8 mouse cellular contexts compared by ENCODE assay signal in the genomic region with DNA sequence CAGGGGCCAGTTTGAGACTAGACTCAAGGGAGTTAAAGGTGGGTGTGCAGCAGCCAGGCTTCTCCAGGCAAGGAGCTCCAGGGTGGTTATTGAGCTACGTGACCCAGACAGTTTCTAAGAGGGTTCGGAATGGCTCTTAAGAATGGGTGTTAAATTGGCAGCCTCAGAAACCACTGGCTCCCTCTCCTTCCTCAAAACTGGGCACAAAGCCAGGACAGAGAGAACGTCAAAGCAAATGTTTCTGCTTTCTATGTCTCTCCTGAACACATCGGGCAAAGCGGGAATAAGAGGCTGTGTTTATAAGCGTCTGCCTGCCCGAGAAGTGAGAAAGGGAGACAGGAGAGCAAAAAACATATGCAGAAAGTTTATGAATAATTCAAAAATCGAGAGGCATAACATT. TPM values are rescaled to one million over a fixed set of nuclear protein-coding genes. Genes with fewer than 3 reads are reported as not detected.
DNase-seq lines count a peak whose midpoint lies in the region; ATAC-seq and TF ChIP-seq lines count a peak whose summit lies in the region.

No protein-coding gene starts in this region.

- H3K4me2 ChIP-seq in heart, postnatal 0 days (ENCODE audit: low read depth, low read length) = peak overlapping the region; percentile 60

- H3K27me3 ChIP-seq in kidney, adult 2 months (replicated peaks; ENCODE audit: control insufficient read depth, insufficient read depth, low read length) = no peaks in the 10 kb centered on the region
- no peaks in the 10 kb centered on the region for H3K27me3 ChIP-seq in heart, postnatal 0 days (ENCODE audit: control insufficient read depth, insufficient read depth, low read length)

- no peaks in the 10 kb centered on the region for H3K4me1 ChIP-seq in kidney, adult 2 months (ENCODE audit: control insufficient read depth, insufficient read depth, low read length)
- peaks cover 9% of the 10 kb centered on the region for H3K4me1 ChIP-seq in heart, postnatal 0 days (ENCODE audit: control insufficient read depth, insufficient read depth)

- WGBS in kidney, adult 2 months = 35% methylated on average over 8 of the region's 8 CpGs
- 12% methylated on average over 8 of the region's 8 CpGs for WGBS in heart, postnatal 0 days

- H3K36me3 ChIP-seq in kidney, adult 2 months (ENCODE audit: control insufficient read depth, insufficient read depth, low read length) = no peaks in the 10 kb centered on the region
- no peaks in the 10 kb centered on the region for H3K36me3 ChIP-seq in heart, postnatal 0 days (replicated peaks; ENCODE audit: control insufficient read depth, insufficient read depth, low read length)

- H3K9me3 ChIP-seq in heart, postnatal 0 days (replicated peaks; ENCODE audit: control insufficient read depth, low read length) = no peaks in the 10 kb centered on the region

- peak overlapping the region; percentile 30; the same call in 1 of the 2 replicates for H3K27ac ChIP-seq in kidney, adult 2 months (ENCODE audit: insufficient read depth, low read depth, low read length)
- peak overlapping the region; percentile 22 for H3K27ac ChIP-seq in heart, postnatal 0 days (ENCODE audit: low read depth)

- ATAC-seq in common myeloid progenitor, adult 5-6 weeks (replicated peaks; ENCODE audit: low read depth, poor library complexity, severe bottlenecking) = peak; percentile 71
- no peak for ATAC-seq in heart, postnatal 0 days (ENCODE audit: insufficient read depth, low read depth)
- ATAC-seq in megakaryocyte, adult 5-6 weeks (ENCODE audit: poor library complexity, severe bottlenecking) = no peak

- no peak for DNase-seq in kidney, adult 2 months
- no peak for DNase-seq in kidney, adult 18-20 months
- DNase-seq in heart, postnatal 0 days (ENCODE audit: low spot score) = peak; percentile 58
- DNase-seq in lung, postnatal 14 days = peak; percentile 43
- DNase-seq in liver = no peak
- no peak for DNase-seq in natural killer cell, adult 2 months (ENCODE audit: low spot score in 2 of 2)

- no peak for TF ChIP-seq EP300 in heart, postnatal 0 days (IDR thresholded peaks at IDR 0.05; ENCODE audit: low read depth)

- H3K4me3 ChIP-seq in kidney, adult 2 months (ENCODE audit: insufficient read depth, low read depth, low read length) = peak overlapping the region; percentile 20
- peak overlapping the region; percentile 38 for H3K4me3 ChIP-seq in heart, postnatal 0 days (ENCODE audit: low read depth, low read length)

- TF ChIP-seq CTCF in kidney, adult 2 months (conservative IDR thresholded peaks at IDR 0.05; ENCODE audit: insufficient read depth, insufficient read length, low read depth, low read length) = no peak
- no peak for TF ChIP-seq CTCF in heart, postnatal 0 days (IDR thresholded peaks at IDR 0.05; ENCODE audit: low read depth)

- peak overlapping the region; percentile 42 for H3K9ac ChIP-seq in heart, postnatal 0 days (replicated peaks; ENCODE audit: low read depth, low read length)

- no peak for TF ChIP-seq POLR2A in kidney, adult 2 months (IDR thresholded peaks at IDR 0.05; ENCODE audit: low read depth, low read length)

RNA-seq across cellular contexts. Expression of gene Mgp, which starts 1.0 kb away (rescaled TPM):
- 725 and 868 TPM in 2 replicates for polyA plus RNA-seq in kidney, adult 2 months (2012; rRNA removed)
- total RNA-seq in common myeloid progenitor, adult 5-6 weeks (2017) = not detected in 2 replicates
- total RNA-seq in heart, postnatal 0 days (2014; rRNA removed; ENCODE audit: low replicate concordance) = 344 and 362 TPM in 2 replicates
- polyA plus RNA-seq in heart, postnatal 0 days (2015; fragmentation: Nextera tagmentation; extraction: Ambion mirVana) = 403 and 465 TPM in 2 replicates
- total RNA-seq in megakaryocyte, adult 5-6 weeks (2015) = 0.42 and 1.5 TPM in 2 replicates
- total RNA-seq in megakaryocyte, adult 5-6 weeks (2017) = not detected in 2 replicates

RNA-seq across cellular contexts. Expression of gene Art4, which starts 17.1 kb away (rescaled TPM):
- polyA plus RNA-seq in kidney, adult 2 months (2012; rRNA removed) = 4.9 TPM in 2 replicates
- 11.3 and 14.2 TPM in 2 replicates for total RNA-seq in common myeloid progenitor, adult 5-6 weeks (2017)
- total RNA-seq in heart, postnatal 0 days (2014; rRNA removed; ENCODE audit: low replicate concordance) = 19.3 and 28.8 TPM in 2 replicates
- polyA plus RNA-seq in heart, postnatal 0 days (2015; fragmentation: Nextera tagmentation; extraction: Ambion mirVana) = 8.7 and 11.4 TPM in 2 replicates
- 0.31 TPM in 1 of 2 replicates, not detected in the other for total RNA-seq in megakaryocyte, adult 5-6 weeks (2015)
- total RNA-seq in megakaryocyte, adult 5-6 weeks (2017) = 0.18 and 0.94 TPM in 2 replicates

RNA-seq across cellular contexts. Expression of gene Smco3, which starts 39.3 kb away (rescaled TPM):
- polyA plus RNA-seq in kidney, adult 2 months (2012; rRNA removed) = 0.59 and 0.81 TPM in 2 replicates
- total RNA-seq in common myeloid progenitor, adult 5-6 weeks (2017) = 0.82 TPM in 1 of 2 replicates, not detected in the other
- total RNA-seq in heart, postnatal 0 days (2014; rRNA removed; ENCODE audit: low replicate concordance) = not detected in 2 replicates
- polyA plus RNA-seq in heart, postnatal 0 days (2015; fragmentation: Nextera tagmentation; extraction: Ambion mirVana) = not detected in 2 replicates
- total RNA-seq in megakaryocyte, adult 5-6 weeks (2015) = 0.21 and 0.51 TPM in 2 replicates
- total RNA-seq in megakaryocyte, adult 5-6 weeks (2017) = 0.26 and 0.49 TPM in 2 replicates

RNA-seq across cellular contexts. Expression of gene Wbp11, which starts 46.6 kb away (rescaled TPM):
- 28.3 and 28.6 TPM in 2 replicates for polyA plus RNA-seq in kidney, adult 2 months (2012; rRNA removed)
- total RNA-seq in common myeloid progenitor, adult 5-6 weeks (2017) = 54.6 and 101 TPM in 2 replicates
- total RNA-seq in heart, postnatal 0 days (2014; rRNA removed; ENCODE audit: low replicate concordance) = 28.2 and 37.7 TPM in 2 replicates
- polyA plus RNA-seq in heart, postnatal 0 days (2015; fragmentation: Nextera tagmentation; extraction: Ambion mirVana) = 51.1 and 52.7 TPM in 2 replicates
- 70.9 and 71.0 TPM in 2 replicates for total RNA-seq in megakaryocyte, adult 5-6 weeks (2015)
- 35.1 and 42.6 TPM in 2 replicates for total RNA-seq in megakaryocyte, adult 5-6 weeks (2017)

RNA-seq across cellular contexts. Expression of gene BC049715, which starts 47.2 kb away (rescaled TPM):
- 0.99 and 1.3 TPM in 2 replicates for polyA plus RNA-seq in kidney, adult 2 months (2012; rRNA removed)
- 1.5 and 3.2 TPM in 2 replicates for total RNA-seq in common myeloid progenitor, adult 5-6 weeks (2017)
- total RNA-seq in heart, postnatal 0 days (2014; rRNA removed; ENCODE audit: low replicate concordance) = 0.04 and 0.43 TPM in 2 replicates
- 1.4 and 2.5 TPM in 2 replicates for polyA plus RNA-seq in heart, postnatal 0 days (2015; fragmentation: Nextera tagmentation; extraction: Ambion mirVana)
- total RNA-seq in megakaryocyte, adult 5-6 weeks (2015) = 0.45 and 1.0 TPM in 2 replicates
- 1.1 and 1.3 TPM in 2 replicates for total RNA-seq in megakaryocyte, adult 5-6 weeks (2017)

Comparison
In these comparisons a context has a peak if more than half of its experiments do, and no peak if none do; other contexts are left out.
1. DNase-seq: peak in heart, postnatal 0 days (single experiment) and lung, postnatal 14 days (single experiment); none in kidney, adult 2 months (single experiment), kidney, adult 18-20 months (single experiment), liver (single experiment) and natural killer cell, adult 2 months (0 of 2).
2. RNA of gene Mgp, which starts 1.0 kb away (total RNA-seq): 344 to 362 TPM in heart, postnatal 0 days; 0.42 to 1.5 TPM in megakaryocyte, adult 5-6 weeks and not detected in common myeloid progenitor, adult 5-6 weeks; every median in the first group is over 100 times any median in the second.